ENCODE assay signal across 8 mouse cellular contexts in genomic region chr1:64338575-64338961, GRCm38 (mm10).
A peak's percentile ranks its signal among the peaks of the same experiment; 100 is the strongest.
DNase-seq lines count a peak whose midpoint lies in the region; ATAC-seq and TF ChIP-seq lines count a peak whose summit lies in the region.

No protein-coding gene starts in this region.

- H3K4me3 ChIP-seq in lung, adult 2 months (replicated peaks; ENCODE audit: extremely low read depth, low read depth, low read length) = no peak overlapping the region
- H3K4me3 ChIP-seq in embryonic facial prominence, embryonic 12.5 days = no peak overlapping the region
- no peak overlapping the region for H3K4me3 ChIP-seq in intestine, postnatal 0 days (ENCODE audit: low read depth, low read length)
- no peak overlapping the region for H3K4me3 ChIP-seq in neural tube, embryonic 13.5 days

- H3K9ac ChIP-seq in embryonic facial prominence, embryonic 12.5 days = no peak overlapping the region
- H3K9ac ChIP-seq in intestine, postnatal 0 days (ENCODE audit: low read depth, low read length) = no peak overlapping the region
- H3K9ac ChIP-seq in neural tube, embryonic 13.5 days = no peak overlapping the region

- no peak overlapping the region for H3K27ac ChIP-seq in embryonic facial prominence, embryonic 12.5 days
- H3K27ac ChIP-seq in intestine, postnatal 0 days (ENCODE audit: low read depth, low read length) = no peak overlapping the region
- H3K27ac ChIP-seq in neural tube, embryonic 13.5 days (replicated peaks) = peak overlapping the region; percentile 39

- no peak for TF ChIP-seq CTCF in lung, adult 2 months (IDR thresholded peaks at IDR 0.05; ENCODE audit: insufficient read depth, low read length)
- TF ChIP-seq CTCF in intestine, postnatal 0 days (IDR thresholded peaks at IDR 0.05; ENCODE audit: low read depth) = no peak

- 53% methylated on average over 9 of the region's 9 CpGs for WGBS in lung, adult 2 months
- 39% methylated on average over 9 of the region's 9 CpGs for WGBS in embryonic facial prominence, embryonic 12.5 days
- 53% methylated on average over 9 of the region's 9 CpGs for WGBS in intestine, postnatal 0 days
- 32% methylated on average over 9 of the region's 9 CpGs for WGBS in neural tube, embryonic 13.5 days

- ATAC-seq in embryonic facial prominence, embryonic 12.5 days (ENCODE audit: insufficient number of reproducible peaks, insufficient read depth, low FRiP score, low TSS enrichment) = no peak
- ATAC-seq in intestine, postnatal 0 days = no peak
- 0 out of 2 replicates have a peak, but pooled peaks have one; percentile 15 for ATAC-seq in neural tube, embryonic 13.5 days (ENCODE audit: low read depth)

- H3K9me3 ChIP-seq in embryonic facial prominence, embryonic 12.5 days = no peaks in the 10 kb centered on the region
- no peaks in the 10 kb centered on the region for H3K9me3 ChIP-seq in intestine, postnatal 0 days (ENCODE audit: control insufficient read depth)
- H3K9me3 ChIP-seq in neural tube, embryonic 13.5 days = no peaks in the 10 kb centered on the region

- peak; percentile 7 for DNase-seq in lung, postnatal 10 days
- DNase-seq in lung, adult 2 months = no peak
- DNase-seq in heart, postnatal 10 days = no peak
- DNase-seq in urinary bladder, postnatal 14 days (ENCODE audit: low spot score) = no peak
- no peak for DNase-seq in left cerebral cortex, postnatal 4 days

- H3K36me3 ChIP-seq in embryonic facial prominence, embryonic 12.5 days = no peaks in the 10 kb centered on the region
- H3K36me3 ChIP-seq in intestine, postnatal 0 days (ENCODE audit: control insufficient read depth, insufficient read depth) = no peaks in the 10 kb centered on the region
- H3K36me3 ChIP-seq in neural tube, embryonic 13.5 days = no peaks in the 10 kb centered on the region

- H3K27me3 ChIP-seq in embryonic facial prominence, embryonic 12.5 days = no peaks in the 10 kb centered on the region
- no peaks in the 10 kb centered on the region for H3K27me3 ChIP-seq in intestine, postnatal 0 days (replicated peaks; ENCODE audit: control insufficient read depth, insufficient read depth, low read length)
- H3K27me3 ChIP-seq in neural tube, embryonic 13.5 days = no peaks in the 10 kb centered on the region

- H3K4me1 ChIP-seq in lung, adult 2 months (ENCODE audit: control insufficient read depth, insufficient read depth, low read length) = no peaks in the 10 kb centered on the region
- H3K4me1 ChIP-seq in embryonic facial prominence, embryonic 12.5 days = peaks cover 6% of the 10 kb centered on the region; the same call in 1 of the 2 replicates
- H3K4me1 ChIP-seq in intestine, postnatal 0 days (replicated peaks; ENCODE audit: control insufficient read depth, insufficient read depth, low read length) = no peaks in the 10 kb centered on the region
- peaks cover 21% of the 10 kb centered on the region for H3K4me1 ChIP-seq in neural tube, embryonic 13.5 days (replicated peaks)

- H3K4me2 ChIP-seq in embryonic facial prominence, embryonic 12.5 days (replicated peaks) = peak overlapping the region; percentile 10; the same call in 1 of the 2 replicates
- H3K4me2 ChIP-seq in intestine, postnatal 0 days (replicated peaks; ENCODE audit: low read depth) = peak overlapping the region; percentile 37; the same call in 1 of the 2 replicates
- H3K4me2 ChIP-seq in neural tube, embryonic 13.5 days = peak overlapping the region; percentile 36

- TF ChIP-seq POLR2A in lung, adult 2 months (IDR thresholded peaks at IDR 0.05; ENCODE audit: borderline replicate concordance, extremely low read depth, low read depth, low read length) = no peak

- intact Hi-C loops in heart, postnatal 10 days (cut with DNase I) = no loop called here
- intact Hi-C loops in left cerebral cortex, postnatal 4 days (cut with DNase I) = no loop called here
